Mouse (Mus musculus) stomach, embryonic 15.5 days (tissue): ENCODE measurements around the gene Zbtb34. TPM values are rescaled to one million over a fixed set of nuclear protein-coding genes. Genes with fewer than 3 reads are reported as not detected.
A peak's percentile ranks its signal among the peaks of the same experiment; 100 is the strongest.

Experiments
- ATAC-seq: fragments of 200-750 bp; cut with Nextera tagmentation; 2 replicates; pipeline ENCODE4 v1.8.0; 2017; ENCODE audit warnings: low read depth, moderate number of reproducible peaks, moderate TSS enrichment; ENCODE audit not compliant: insufficient read depth, low FRiP score
- H3K27ac ChIP-seq: fragments of 300-500 bp; sonication (generic); 2 replicates; pipeline ENCODE4 v1.5.1; 2015; ENCODE audit warnings: mild to moderate bottlenecking, inconsistent platforms
- H3K27me3 ChIP-seq: fragments of 300-500 bp; sonication (generic); replicated peaks from 2 replicates; pipeline ENCODE4 v1.6.1; 2015; ENCODE audit warnings: inconsistent platforms
- H3K36me3 ChIP-seq: fragments of 300-500 bp; sonication (generic); 2 replicates; pipeline ENCODE4 v1.6.1; 2015; ENCODE audit warnings: inconsistent platforms
- H3K4me1 ChIP-seq: fragments of 300-500 bp; sonication (generic); 2 replicates; pipeline ENCODE4 v1.6.1; 2015; ENCODE audit warnings: inconsistent platforms
- H3K4me2 ChIP-seq: fragments of 300-500 bp; sonication (generic); 2 replicates; pipeline ENCODE4 v1.6.1; 2015; ENCODE audit warnings: mild to moderate bottlenecking, inconsistent platforms
- H3K4me3 ChIP-seq: fragments of 300-500 bp; sonication (generic); replicated peaks from 2 replicates; pipeline ENCODE4 v1.5.1; 2015; ENCODE audit warnings: inconsistent platforms
- H3K9ac ChIP-seq: fragments of 300-500 bp; sonication (generic); 2 replicates; pipeline ENCODE4 v1.6.1; 2015; ENCODE audit warnings: inconsistent platforms
- H3K9me3 ChIP-seq: fragments of 300-500 bp; sonication (generic); 2 replicates; pipeline ENCODE4 v1.6.1; 2016; ENCODE audit warnings: inconsistent platforms
- WGBS: fragments of 180-500 bp; shearing (Covaris S2); methylation state at CpG from one replicate; pipeline ENCODE4 v1.1.7; 2015; 5-methylcytosine and 5-hydroxymethylcytosine counted together
- polyA plus RNA-seq: library from polyadenylated mRNA; unstranded; fragments of >200 nt; fragmentation: Nextera tagmentation; extraction: Ambion mirVana; gene quantifications from 2 replicates; pipeline ENCODE4 v1.2.1, GENCODE M21; 2015

Zbtb34 gene
- polyA plus RNA-seq, 1 experiment from 2014 or later: 5.4 TPM

DNA sequence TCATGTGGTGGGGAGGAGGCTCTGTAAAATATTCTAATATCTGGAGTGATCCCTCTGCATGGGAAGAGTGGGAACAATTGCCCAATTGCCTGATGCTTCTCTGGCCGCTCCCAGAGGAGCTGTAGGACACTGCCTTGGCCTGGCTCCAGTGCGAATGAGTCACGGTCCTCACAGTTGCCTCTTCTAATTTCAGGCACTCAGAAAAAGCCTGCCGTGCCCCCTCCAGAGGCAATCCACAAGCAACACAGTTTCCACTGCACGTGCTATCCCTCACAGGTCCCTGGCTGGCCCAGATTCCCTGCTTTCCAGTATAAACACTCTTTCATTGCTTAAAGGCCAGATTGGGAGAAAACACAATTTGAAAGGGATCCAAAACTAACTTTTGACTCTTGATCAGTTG, 13.2 kb upstream of the Zbtb34 start:
- Histone ChIP-seq H3K4me3 (no peak overlapping the region), H3K4me1 (0 out of 2 replicates have a peak, but pooled peaks cover 8% of the 10 kb centered on the region), H3K9me3 (no peaks in the 10 kb centered on the region), H3K27me3 (no peaks in the 10 kb centered on the region), H3K36me3 (no peaks in the 10 kb centered on the region), H3K9ac (no peak overlapping the region), H3K4me2 (no peak overlapping the region), H3K27ac (0 out of 2 replicates have a peak overlapping the region, but pooled peaks have one; percentile 3)
- ATAC-seq: no peak
- 44% methylated on average over 5 of the region's 5 CpGs for WGBS

DNA sequence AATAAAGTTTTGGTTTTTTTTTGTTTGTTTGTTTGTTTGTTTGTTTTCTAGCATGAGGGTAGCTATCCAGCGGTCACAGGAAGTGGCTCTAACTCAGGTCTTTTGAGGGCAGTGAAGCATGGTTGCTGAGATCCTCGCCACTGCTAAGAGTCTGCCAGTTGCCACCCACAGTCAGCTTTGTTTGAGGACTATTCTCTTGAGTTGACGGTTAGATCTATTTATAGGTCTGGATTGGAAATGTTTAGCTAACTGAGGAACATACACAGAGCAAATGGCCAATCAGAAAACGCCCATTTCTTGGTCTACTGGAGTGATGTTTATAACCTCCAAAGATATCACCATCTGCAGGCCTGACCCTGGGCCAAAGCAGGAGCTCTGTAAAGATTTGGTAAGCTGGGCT, 11.6 kb upstream of the Zbtb34 start:
- no peak overlapping the region for H3K27ac ChIP-seq
- no peaks in the 10 kb centered on the region for H3K27me3 ChIP-seq
- no peak overlapping the region for H3K4me2 ChIP-seq
- H3K9ac ChIP-seq: no peak overlapping the region
- 44% methylated on average over 4 of the region's 4 CpGs for WGBS
- ATAC-seq: no peak
- 0 out of 2 replicates have a peak, but pooled peaks cover 8% of the 10 kb centered on the region for H3K4me1 ChIP-seq
- H3K4me3 ChIP-seq: no peak overlapping the region
- no peaks in the 10 kb centered on the region for H3K9me3 ChIP-seq
- H3K36me3 ChIP-seq: no peaks in the 10 kb centered on the region

DNA sequence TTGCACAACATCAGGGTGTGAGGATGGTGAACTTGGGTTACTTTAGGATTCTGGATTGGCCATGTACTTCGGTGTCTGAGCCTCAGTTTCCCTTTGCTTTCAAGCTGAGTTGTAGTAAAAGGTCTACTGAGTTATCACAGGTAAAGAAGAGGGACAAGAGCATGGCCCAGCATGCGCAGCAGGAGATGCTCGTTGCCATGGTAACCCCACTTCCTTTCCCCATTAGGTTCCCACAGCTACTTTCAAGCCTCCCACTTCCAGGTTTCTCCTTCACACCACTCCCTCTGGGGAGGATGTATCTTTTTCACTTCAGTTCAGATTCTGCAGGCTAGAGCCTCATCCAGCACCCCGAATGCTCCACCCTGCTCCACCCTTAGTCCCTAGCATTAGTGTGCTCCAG, 9.8 kb upstream of the Zbtb34 start:
- no peak overlapping the region for H3K4me3 ChIP-seq
- no peaks in the 10 kb centered on the region for H3K36me3 ChIP-seq
- 35% methylated on average over 4 of the region's 4 CpGs for WGBS
- no peak overlapping the region for H3K4me2 ChIP-seq
- H3K9ac ChIP-seq: no peak overlapping the region
- ATAC-seq: no peak
- no peaks in the 10 kb centered on the region for H3K27me3 ChIP-seq
- H3K9me3 ChIP-seq: no peaks in the 10 kb centered on the region
- peaks cover 13% of the 10 kb centered on the region; the same call in 1 of the 2 replicates for H3K4me1 ChIP-seq
- H3K27ac ChIP-seq: no peak overlapping the region

DNA sequence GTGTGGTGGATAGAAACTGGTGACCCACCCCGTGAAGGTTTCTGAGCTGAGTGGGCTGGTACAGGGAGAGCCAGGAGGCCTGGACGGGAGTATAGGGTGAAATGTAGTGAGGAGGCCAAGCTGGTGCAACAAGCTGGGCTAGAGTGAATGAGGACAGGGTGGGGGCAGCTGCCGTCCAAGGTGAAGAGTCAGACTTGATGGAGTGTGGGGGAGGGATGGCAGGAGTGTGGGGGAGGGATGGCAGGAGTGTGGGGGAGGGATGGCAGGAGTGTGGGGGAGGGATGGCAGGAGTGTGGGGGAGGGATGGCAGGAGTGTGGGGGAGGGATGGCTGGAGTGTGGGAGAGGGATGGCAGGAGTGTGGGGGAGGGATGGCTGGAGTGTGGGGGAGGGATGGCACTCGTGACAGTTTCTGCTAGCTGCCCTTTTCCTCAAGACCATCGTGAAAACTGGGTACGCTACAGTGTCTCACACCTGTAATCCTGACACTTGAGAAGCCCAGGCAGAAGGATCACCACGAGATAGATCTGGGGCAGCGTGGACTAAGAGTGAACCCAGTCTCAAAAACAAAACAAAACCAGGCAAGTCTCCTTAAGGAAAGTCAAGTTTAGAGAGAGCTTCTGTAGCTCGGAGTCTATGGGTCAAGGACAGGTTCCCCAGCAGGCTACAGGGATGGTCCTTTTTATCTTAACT, 9.0 kb upstream of the Zbtb34 start:
- H3K4me1 ChIP-seq: peaks cover 19% of the 10 kb centered on the region; the same call in 1 of the 2 replicates
- H3K27ac ChIP-seq: no peak overlapping the region
- H3K4me2 ChIP-seq: no peak overlapping the region
- no peak overlapping the region for H3K9ac ChIP-seq
- H3K27me3 ChIP-seq: no peaks in the 10 kb centered on the region
- no peaks in the 10 kb centered on the region for H3K36me3 ChIP-seq
- H3K9me3 ChIP-seq: no peaks in the 10 kb centered on the region
- WGBS: 19% methylated on average over 9 of the region's 9 CpGs
- H3K4me3 ChIP-seq: no peak overlapping the region
- ATAC-seq: no peak

DNA sequence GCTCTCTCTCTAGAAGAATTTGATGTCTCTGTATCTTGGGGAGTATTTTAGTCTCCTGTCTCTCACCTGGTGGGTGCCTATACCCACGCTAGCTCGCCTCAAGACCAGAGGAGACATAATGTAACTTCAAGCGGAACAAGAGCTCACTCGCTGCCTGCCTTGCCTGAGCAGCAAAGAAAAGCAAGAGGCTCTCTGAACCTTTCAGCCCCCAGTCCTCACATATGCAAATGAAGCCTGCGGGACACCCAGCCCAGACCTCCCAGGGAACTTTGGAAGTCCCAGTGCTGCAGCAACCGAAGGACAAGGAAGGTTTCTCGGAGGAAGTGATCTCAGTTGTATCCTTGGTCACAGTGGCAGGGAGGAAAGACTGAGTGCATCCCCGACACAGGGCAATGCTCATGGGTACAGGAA, 8.4 kb upstream of the Zbtb34 start:
- ATAC-seq: no peak
- no peak overlapping the region for H3K4me2 ChIP-seq
- H3K36me3 ChIP-seq: no peaks in the 10 kb centered on the region
- H3K9me3 ChIP-seq: no peaks in the 10 kb centered on the region
- WGBS: 34% methylated on average over 8 of the region's 8 CpGs
- H3K9ac ChIP-seq: no peak overlapping the region
- H3K4me1 ChIP-seq: peaks cover 18% of the 10 kb centered on the region; the same call in 1 of the 2 replicates
- no peak overlapping the region for H3K27ac ChIP-seq
- H3K4me3 ChIP-seq: no peak overlapping the region
- H3K27me3 ChIP-seq: no peaks in the 10 kb centered on the region

DNA sequence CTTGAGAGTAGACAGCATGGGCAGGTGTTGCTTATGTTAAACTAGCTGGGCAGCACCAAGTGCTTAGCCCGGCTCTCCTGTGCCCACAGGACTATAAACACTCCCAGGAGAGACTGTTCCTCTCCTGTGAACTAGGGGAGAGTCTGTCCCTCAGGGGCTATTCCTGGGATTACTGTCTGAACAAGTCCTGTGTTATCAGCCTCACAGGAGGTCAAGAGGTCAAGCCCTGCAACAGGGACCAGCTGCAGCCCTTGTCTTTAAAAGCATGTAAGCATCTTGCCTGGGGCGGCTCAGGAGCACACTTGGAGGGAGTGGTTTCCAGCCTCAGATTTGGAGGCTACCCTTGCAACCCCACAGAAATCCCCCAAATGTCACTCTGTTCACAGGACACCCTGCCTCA, 7.3 kb upstream of the Zbtb34 start:
- H3K27ac ChIP-seq: no peak overlapping the region
- H3K9me3 ChIP-seq: no peaks in the 10 kb centered on the region
- no peaks in the 10 kb centered on the region for H3K27me3 ChIP-seq
- no peak overlapping the region for H3K4me3 ChIP-seq
- no peak for ATAC-seq
- WGBS: 59% methylated on average over 2 of the region's 2 CpGs
- no peaks in the 10 kb centered on the region for H3K36me3 ChIP-seq
- no peak overlapping the region for H3K4me2 ChIP-seq
- H3K4me1 ChIP-seq: peaks cover 17% of the 10 kb centered on the region; the same call in 1 of the 2 replicates
- H3K9ac ChIP-seq: no peak overlapping the region

DNA sequence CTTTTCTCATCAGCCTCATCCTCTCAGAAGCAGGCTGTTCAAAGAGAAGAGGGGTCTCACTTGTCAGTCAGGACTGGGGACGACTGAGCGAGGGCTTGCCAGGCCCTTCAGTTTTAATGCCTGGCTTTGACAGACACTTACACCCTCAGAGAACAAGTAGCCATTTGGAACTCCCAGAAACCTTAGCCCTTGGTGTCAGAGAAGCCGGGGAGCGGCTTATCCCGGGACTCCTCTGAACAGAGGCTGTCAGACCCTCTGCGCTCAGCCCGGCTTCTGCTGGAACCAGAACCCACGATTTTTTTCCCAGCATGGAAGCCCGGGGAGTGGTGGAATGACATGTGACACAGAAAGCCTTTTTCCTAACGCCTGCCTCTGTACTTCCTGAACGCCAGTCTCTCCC, 6.1 kb upstream of the Zbtb34 start:
- Histone ChIP-seq H3K9me3 (no peaks in the 10 kb centered on the region), H3K27me3 (no peaks in the 10 kb centered on the region), H3K36me3 (no peaks in the 10 kb centered on the region), H3K9ac (no peak overlapping the region), H3K4me3 (no peak overlapping the region), H3K4me1 (peaks cover 17% of the 10 kb centered on the region; the same call in 1 of the 2 replicates), H3K27ac (no peak overlapping the region), H3K4me2 (no peak overlapping the region)
- 63% methylated on average over 11 of the region's 11 CpGs for WGBS
- no peak for ATAC-seq

DNA sequence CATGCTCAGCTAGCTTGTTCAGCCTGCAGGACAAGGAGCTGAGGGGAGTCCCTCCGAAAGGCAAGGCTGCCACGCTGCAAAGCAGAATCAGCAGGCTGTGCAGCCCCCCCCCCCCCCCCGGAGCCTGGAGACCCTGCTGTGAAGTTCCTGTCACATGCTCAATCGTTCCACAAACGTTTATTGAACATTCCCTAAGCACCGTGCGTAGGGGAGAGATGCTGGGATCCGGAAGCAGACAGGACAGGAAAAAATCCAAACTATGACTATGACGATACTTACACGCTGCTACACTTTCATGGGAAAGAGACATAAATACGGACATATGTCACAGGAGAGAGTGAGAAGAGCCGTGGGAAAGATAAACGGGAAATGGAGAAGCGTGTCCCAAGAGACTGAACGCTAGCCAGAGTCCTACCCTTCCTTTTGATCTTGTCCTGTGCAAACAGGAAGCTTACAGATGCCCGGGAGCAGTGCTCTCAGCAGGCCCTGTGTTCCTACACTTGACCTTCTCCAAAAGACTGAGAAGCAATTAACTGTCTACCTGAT, 5.0 kb upstream of the Zbtb34 start:
- H3K4me2 ChIP-seq: peak overlapping the region; percentile 46
- ATAC-seq: no peak
- H3K9me3 ChIP-seq: no peaks in the 10 kb centered on the region
- peak overlapping the region; percentile 11; the same call in 1 of the 2 replicates for H3K4me3 ChIP-seq
- H3K27me3 ChIP-seq: no peaks in the 10 kb centered on the region
- WGBS: 7% methylated on average over 16 of the region's 16 CpGs
- peak overlapping the region; percentile 65; the same call in 1 of the 2 replicates for H3K27ac ChIP-seq
- no peak overlapping the region for H3K9ac ChIP-seq
- H3K36me3 ChIP-seq: no peaks in the 10 kb centered on the region
- peaks cover 17% of the 10 kb centered on the region; the same call in 1 of the 2 replicates for H3K4me1 ChIP-seq

DNA sequence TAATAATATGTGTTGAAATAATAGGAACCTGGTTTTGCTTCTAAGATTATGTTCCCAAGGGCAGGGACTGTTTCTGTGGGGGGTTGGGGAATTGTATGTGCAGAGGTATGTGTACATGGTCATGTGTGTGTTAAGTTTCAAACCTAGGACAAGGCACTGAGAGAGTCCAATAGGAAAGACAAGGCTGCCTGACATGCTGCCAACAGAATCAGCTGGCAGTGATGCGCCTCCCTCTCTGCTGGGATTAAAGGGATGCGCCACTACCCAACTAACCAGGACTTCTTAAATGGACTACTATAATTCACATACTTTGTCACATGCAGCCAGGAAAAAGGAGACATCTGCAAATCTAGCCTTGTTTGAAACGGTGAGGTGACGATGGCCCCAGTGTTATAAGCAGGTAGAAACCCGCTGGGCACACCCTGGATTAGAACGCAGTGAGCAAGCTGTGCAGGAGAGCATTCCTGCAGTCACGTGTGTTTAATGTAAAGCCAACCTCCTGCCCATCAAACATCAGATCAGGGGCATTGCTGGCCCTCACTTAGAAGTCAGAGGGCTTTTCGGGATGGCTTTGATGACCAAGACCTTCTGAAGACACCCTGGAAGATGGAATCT, 4.0 kb upstream of the Zbtb34 start:
- Histone ChIP-seq H3K4me3 (no peak overlapping the region), H3K4me2 (peak overlapping the region; percentile 46), H3K4me1 (peaks cover 17% of the 10 kb centered on the region; the same call in 1 of the 2 replicates), H3K9me3 (no peaks in the 10 kb centered on the region), H3K36me3 (no peaks in the 10 kb centered on the region), H3K27me3 (no peaks in the 10 kb centered on the region), H3K9ac (no peak overlapping the region), H3K27ac (peak overlapping the region; percentile 65; the same call in 1 of the 2 replicates)
- ATAC-seq: no peak
- WGBS: 51% methylated on average over 8 of the region's 8 CpGs

DNA sequence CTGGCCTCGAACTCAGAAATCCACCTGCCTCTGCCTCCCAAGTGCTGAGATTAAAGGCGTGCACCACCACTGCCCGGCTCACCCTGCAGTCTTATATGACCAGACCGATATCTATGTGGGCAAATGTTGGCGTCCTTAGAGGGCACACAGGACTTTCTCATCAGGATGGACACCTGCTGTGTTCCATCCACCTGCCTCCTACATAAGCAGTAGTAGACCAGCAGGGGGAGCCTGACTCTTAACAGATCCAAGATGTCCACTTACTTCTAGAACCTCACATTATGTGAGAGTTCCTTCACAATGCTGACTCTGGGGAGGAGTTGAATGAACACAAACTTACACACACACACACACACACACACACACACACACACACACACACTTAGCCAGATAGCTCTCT, 1.8 kb upstream of the Zbtb34 start:
- Histone ChIP-seq H3K36me3 (no peaks in the 10 kb centered on the region), H3K4me1 (peaks cover 27% of the 10 kb centered on the region; the same call in 1 of the 2 replicates)
- WGBS: 56% methylated on average over 5 of the region's 5 CpGs

DNA sequence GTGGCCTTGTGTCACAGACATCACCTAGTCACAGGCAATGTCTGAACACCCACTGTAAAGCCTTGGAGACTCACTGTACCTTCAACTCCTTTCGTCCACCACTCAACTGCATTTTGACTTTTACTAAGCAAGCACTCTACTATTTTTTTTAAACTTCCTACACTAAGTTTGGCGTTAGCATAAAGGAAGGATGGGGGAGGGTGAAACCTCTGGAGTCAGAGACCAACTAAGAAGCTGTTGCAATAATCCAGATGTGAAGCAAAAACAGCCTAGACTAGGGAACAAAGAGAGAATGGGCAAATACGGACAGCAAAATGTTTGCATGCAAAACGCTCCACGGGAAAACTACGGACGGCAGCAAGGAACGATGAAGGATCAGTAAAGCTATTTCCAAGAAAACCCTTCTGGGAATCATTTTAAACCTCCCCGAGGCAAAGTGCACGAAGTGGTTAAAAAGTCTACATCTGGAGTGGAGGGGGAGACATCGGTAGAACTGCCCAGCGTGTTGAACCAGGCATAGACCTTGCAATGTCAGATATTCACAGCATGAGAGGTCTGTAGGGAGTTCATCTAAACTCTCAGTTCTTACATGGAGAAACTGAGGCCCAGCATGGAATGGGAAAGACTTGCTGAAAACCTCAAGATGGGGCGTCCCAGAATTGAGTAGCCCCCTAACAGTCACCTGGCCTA, 898 bp downstream of the Zbtb34 start:
- Histone ChIP-seq H3K27me3 (no peaks in the 10 kb centered on the region), H3K9me3 (no peaks in the 10 kb centered on the region), H3K4me2 (peak overlapping the region; percentile 86), H3K9ac (peak overlapping the region; percentile 96), H3K4me1 (peaks cover 17% of the 10 kb centered on the region; the same call in 1 of the 2 replicates), H3K4me3 (peak overlapping the region; percentile 98), H3K36me3 (0 out of 2 replicates have a peak, but pooled peaks cover 4% of the 10 kb centered on the region), H3K27ac (peak overlapping the region; percentile 88)
- 0 out of 2 replicates have a peak, but pooled peaks have one; percentile 5 for ATAC-seq
- 3% methylated on average over 13 of the region's 13 CpGs for WGBS

More for the DNA sequence above, 1.8 kb upstream of the Zbtb34 start:
- Histone ChIP-seq H3K4me3 (no peak overlapping the region), H3K9me3 (no peaks in the 10 kb centered on the region), H3K27ac (no peak overlapping the region), H3K4me2 (no peak overlapping the region), H3K9ac (no peak overlapping the region), H3K27me3 (no peaks in the 10 kb centered on the region)
- ATAC-seq: no peak
